In the genomic region with DNA sequence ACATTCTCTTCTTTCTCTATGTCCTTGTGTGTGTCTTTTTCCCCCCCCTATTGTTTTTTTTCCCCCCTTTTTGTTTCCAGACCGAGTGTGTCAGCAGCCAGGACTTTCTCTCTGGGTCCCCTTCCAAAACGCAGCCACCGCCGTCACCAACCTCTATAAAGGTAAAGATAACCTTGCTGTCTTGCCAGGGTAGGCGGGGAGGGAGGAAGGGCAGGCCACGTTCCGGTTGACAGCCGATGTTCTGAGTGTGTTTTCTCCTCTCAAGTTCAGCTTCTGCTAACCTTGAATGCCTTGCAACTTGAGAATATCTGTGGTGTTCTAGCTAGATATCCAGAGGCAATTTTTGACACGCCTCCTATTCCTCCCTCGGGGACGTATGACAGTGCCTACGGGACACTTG, we compare ENCODE assay signal across 8 mouse cellular contexts. TPM values are rescaled to one million over a fixed set of nuclear protein-coding genes. Genes with fewer than 3 reads are reported as not detected.
DNase-seq lines count a peak whose midpoint lies in the region; ATAC-seq and TF ChIP-seq lines count a peak whose summit lies in the region.

No protein-coding gene starts in this region.

- H3K9me3 ChIP-seq in kidney, embryonic 14.5 days (ENCODE audit: control insufficient read depth, low read length), result no peaks in the 10 kb centered on the region

- no peak for TF ChIP-seq EP300 in heart, adult 2 months (IDR thresholded peaks at IDR 0.05; ENCODE audit: insufficient read depth, low read depth, low read length)

- no peak for TF ChIP-seq CTCF in layer of hippocampus, adult 2 months (conservative IDR thresholded peaks at IDR 0.05)
- TF ChIP-seq CTCF in heart, adult 2 months (IDR thresholded peaks at IDR 0.05), result no peak

- no peak for DNase-seq in layer of hippocampus, adult 2 months (ENCODE audit: low spot score in 2 of 2)
- DNase-seq in layer of hippocampus, adult 8-10 months (ENCODE audit: low spot score in 2 of 2), result no peak
- peak; percentile 64 for DNase-seq in cerebellum, adult 9-11 months
- peak; percentile 51 to 54 for DNase-seq in heart, adult 2 months
- DNase-seq in mesoderm, embryonic 11.5 days (ENCODE audit: low read depth, low spot score), result peak; percentile 15
- peak; percentile 20 for DNase-seq in testis, postnatal 14 days (ENCODE audit: low spot score)
- DNase-seq in urinary bladder, postnatal 14 days (ENCODE audit: low spot score), result no peak

- H3K4me3 ChIP-seq in layer of hippocampus, adult 2 months, result peak overlapping the region; percentile 85
- peak overlapping the region; percentile 95 for H3K4me3 ChIP-seq in heart, adult 2 months
- peak overlapping the region; percentile 100 for H3K4me3 ChIP-seq in kidney, embryonic 14.5 days (ENCODE audit: low read length)

- H3K36me3 ChIP-seq in heart, adult 2 months (ENCODE audit: control insufficient read depth, insufficient read depth, low read length), result peaks cover 45% of the 10 kb centered on the region
- H3K36me3 ChIP-seq in kidney, embryonic 14.5 days (ENCODE audit: control insufficient read depth, insufficient read depth, low read length), result peaks cover 23% of the 10 kb centered on the region; the same call in 1 of the 2 replicates

- no peak for ATAC-seq in kidney, embryonic 14.5 days (ENCODE audit: low FRiP score, low TSS enrichment)

- intact Hi-C loops in heart, adult 2 months (cut with DNase I), result loop anchor here (5.0 kb wide), 1 partner anchor 94 kb away; no protein-coding TSS in a partner anchor

- H3K4me2 ChIP-seq in kidney, embryonic 14.5 days (replicated peaks; ENCODE audit: low read depth, low read length), result peak overlapping the region; percentile 90

- under 1% methylated on average over 12 of the region's 12 CpGs for WGBS in heart, adult 2 months
- WGBS in kidney, embryonic 14.5 days, result 2% methylated on average over 12 of the region's 12 CpGs

- H3K9ac ChIP-seq in heart, adult 2 months (ENCODE audit: low read depth, low read length), result peak overlapping the region; percentile 95
- H3K9ac ChIP-seq in kidney, embryonic 14.5 days (ENCODE audit: low read depth, low read length), result peak overlapping the region; percentile 99

- peak overlapping the region; percentile 98 for H3K27ac ChIP-seq in layer of hippocampus, adult 2 months
- H3K27ac ChIP-seq in heart, adult 2 months, result peak overlapping the region; percentile 98
- peak overlapping the region; percentile 95; the same call in 1 of the 2 replicates for H3K27ac ChIP-seq in kidney, embryonic 14.5 days (ENCODE audit: low read depth, low read length)

- peaks cover 2% of the 10 kb centered on the region for H3K79me2 ChIP-seq in heart, adult 2 months (replicated peaks; ENCODE audit: control insufficient read depth, insufficient read depth, low read length)

- peaks cover 10% of the 10 kb centered on the region for H3K4me1 ChIP-seq in heart, adult 2 months (ENCODE audit: control insufficient read depth, insufficient read depth, low read length)
- H3K4me1 ChIP-seq in kidney, embryonic 14.5 days (ENCODE audit: control insufficient read depth, insufficient read depth, low read length), result peaks cover 10% of the 10 kb centered on the region; the same call in 1 of the 2 replicates

- no peaks in the 10 kb centered on the region for H3K27me3 ChIP-seq in heart, adult 2 months (ENCODE audit: control insufficient read depth, insufficient read depth, low read length)
- H3K27me3 ChIP-seq in kidney, embryonic 14.5 days (ENCODE audit: control insufficient read depth, insufficient read depth, low read length), result no peaks in the 10 kb centered on the region

- no peak for TF ChIP-seq POLR2A in heart, adult 2 months (IDR thresholded peaks at IDR 0.05; ENCODE audit: insufficient read depth, low read depth, low read length)

RNA-seq across cellular contexts. Expression of a gene that starts 1.3 kb away (rescaled TPM):
- total RNA-seq in layer of hippocampus, adult 2 months (2021), result 100 to 1,000 TPM; 103 to 107 TPM
- total RNA-seq in layer of hippocampus, adult 8-10 months (2022), result 100 to 1,000 TPM; 103 to 112 (median 106) TPM
- 100 to 1,000 TPM in 1 of 2 experiments, 10 to 100 TPM in 1; 93.2 to 133 TPM for total RNA-seq in heart, adult 2 months (2021)
- 29.2 and 57.0 TPM in 2 replicates for polyA plus RNA-seq in heart, adult 2 months (2012; rRNA removed)
- polyA plus RNA-seq in kidney, embryonic 14.5 days (2014; fragmentation: Nextera tagmentation; extraction: Ambion mirVana), result 17.2 and 19.0 TPM in 2 replicates

RNA-seq across cellular contexts. Expression of a gene that starts 39.1 kb away (rescaled TPM):
- total RNA-seq in layer of hippocampus, adult 2 months (2021), result 100 to 1,000 TPM; 163 to 168 TPM
- total RNA-seq in layer of hippocampus, adult 8-10 months (2022), result 100 to 1,000 TPM; 150 to 185 (median 163) TPM
- total RNA-seq in heart, adult 2 months (2021), result 10 to 100 TPM; 45.6 to 49.0 TPM
- polyA plus RNA-seq in heart, adult 2 months (2012; rRNA removed), result 19.4 and 30.7 TPM in 2 replicates
- polyA plus RNA-seq in kidney, embryonic 14.5 days (2014; fragmentation: Nextera tagmentation; extraction: Ambion mirVana), result 46.2 and 61.4 TPM in 2 replicates

Comparison
In these comparisons a context has a peak if more than half of its experiments do, and no peak if none do; other contexts are left out.
1. DNase-seq: peak in cerebellum, adult 9-11 months (single experiment), heart, adult 2 months (2 of 2), mesoderm, embryonic 11.5 days (single experiment) and testis, postnatal 14 days (single experiment); none in layer of hippocampus, adult 2 months (0 of 2), layer of hippocampus, adult 8-10 months (0 of 2) and urinary bladder, postnatal 14 days (single experiment).
2. Peak in every context shown above with its lines, with median percentiles within 50 percentile points of each other: H3K27ac ChIP-seq and H3K4me3 ChIP-seq.